Mouse (Mus musculus) lung, postnatal 0 days (tissue): ENCODE data around the gene 1520401A03Rik.

Experiments used
- CTCF ChIP-seq: IDR thresholded peaks from 2 replicates; pipeline ENCODE4 v1.5.1; 2016; ENCODE audit warnings: antibody characterized with exemption, mild to moderate bottlenecking
- EP300 ChIP-seq: IDR thresholded peaks from 2 replicates; pipeline ENCODE4 v1.6.1; 2016; ENCODE audit warnings: antibody characterized with exemption, mild to moderate bottlenecking, control low read depth

- TF ChIP-seq EP300 (no peak), CTCF (no peak)
Observed at GRCm38 (mm10) chr17:23682092-23682491, 40.5 kb downstream of the 1520401A03Rik start.
